Mouse (Mus musculus): ENCODE results near the gene Fbxl20.
"Not testable (repeated sequence)": the region's sequence is repeated elsewhere in the genome, so short reads cannot be mapped to it uniquely, and the experiment has no call there.

Fbxl20 gene

GRCm38 (mm10) chr11:98149786-98150624 is at the start of gene Fbxl20:
Fbxl20 (minus strand) TSS chr11:98150403.
- H3K27me3 ChIP-seq (ENCODE audit: insufficient read depth, low read length) = no peaks in the 10 kb centered on the region
- peak within 1 kb of the TSS; percentile 100 for H3K4me3 ChIP-seq (replicated peaks; ENCODE audit: low read length)
- H3K9me3 ChIP-seq (ENCODE audit: low read length) = no peaks in the 10 kb centered on the region
- H3K36me3 ChIP-seq (ENCODE audit: insufficient read depth, low read length) = peaks cover 32% of the 10 kb centered on the region
- peaks cover 38% of the 10 kb centered on the region for H3K4me1 ChIP-seq (replicated peaks; ENCODE audit: low read depth, low read length)
- TF ChIP-seq CTCF (conservative IDR thresholded peaks at IDR 0.05; ENCODE audit: low read length) = no peak
- no peak for TF ChIP-seq NANOG (IDR thresholded peaks at IDR 0.05; ENCODE audit: borderline replicate concordance, low read length)
- TF ChIP-seq POU5F1 (IDR thresholded peaks at IDR 0.05; ENCODE audit: borderline replicate concordance, low read length) = no peak

- peaks cover 48% of the 10 kb centered on the region for H3K4me1 ChIP-seq (replicated peaks; ENCODE audit: low read depth, low read length)
- peak within 1 kb of the TSS; percentile 97 for H3K4me3 ChIP-seq (replicated peaks; ENCODE audit: low read length)
- H3K9me3 ChIP-seq (ENCODE audit: low read length) = no peaks in the 10 kb centered on the region
- H3K36me3 ChIP-seq (ENCODE audit: insufficient read depth, low read length) = peaks cover 35% of the 10 kb centered on the region
- H3K27me3 ChIP-seq (ENCODE audit: insufficient read depth, low read length) = no peaks in the 10 kb centered on the region
- TF ChIP-seq NANOG (IDR thresholded peaks at IDR 0.05; ENCODE audit: borderline replicate concordance, low read length) (no peak), CTCF (conservative IDR thresholded peaks at IDR 0.05; ENCODE audit: low read length) (no peak), POU5F1 (IDR thresholded peaks at IDR 0.05; ENCODE audit: borderline replicate concordance, low read length) (no peak)
These were observed 43.0 kb upstream of the Fbxl20 start, which contains the start of gene Med1 for GRCm38 (mm10) chr11:98192901-98193805. Med1 (minus strand) TSS chr11:98193293.

- no peak for TF ChIP-seq NANOG (IDR thresholded peaks at IDR 0.05; ENCODE audit: borderline replicate concordance, low read length)
- no peak for TF ChIP-seq POU5F1 (IDR thresholded peaks at IDR 0.05; ENCODE audit: borderline replicate concordance, low read length)
- no peak for TF ChIP-seq CTCF (conservative IDR thresholded peaks at IDR 0.05; ENCODE audit: low read length)
- Histone ChIP-seq H3K27me3 (ENCODE audit: insufficient read depth, low read length) (no peaks in the 10 kb centered on the region), H3K9me3 (ENCODE audit: low read length) (no peaks in the 10 kb centered on the region), H3K36me3 (ENCODE audit: insufficient read depth, low read length) (peaks cover 56% of the 10 kb centered on the region), H3K4me3 (replicated peaks; ENCODE audit: low read length) (no peak overlapping the region), H3K4me1 (replicated peaks; ENCODE audit: low read depth, low read length) (peaks cover 59% of the 10 kb centered on the region)
These were observed 40.6 kb upstream of the Fbxl20 start for GRCm38 (mm10) chr11:98190820-98191219.

- Histone ChIP-seq H3K9me3 (ENCODE audit: low read length) (no peaks in the 10 kb centered on the region), H3K36me3 (ENCODE audit: insufficient read depth, low read length) (peaks cover 84% of the 10 kb centered on the region), H3K4me1 (replicated peaks; ENCODE audit: low read depth, low read length) (peaks cover 53% of the 10 kb centered on the region), H3K4me3 (replicated peaks; ENCODE audit: low read length) (no peak overlapping the region), H3K27me3 (ENCODE audit: insufficient read depth, low read length) (no peaks in the 10 kb centered on the region)
- TF ChIP-seq CTCF (conservative IDR thresholded peaks at IDR 0.05; ENCODE audit: low read length) (no peak), NANOG (IDR thresholded peaks at IDR 0.05; ENCODE audit: borderline replicate concordance, low read length) (no peak), POU5F1 (IDR thresholded peaks at IDR 0.05; ENCODE audit: borderline replicate concordance, low read length) (no peak)
These were observed 37.6 kb upstream of the Fbxl20 start for GRCm38 (mm10) chr11:98187640-98188395.

GRCm38 (mm10) chr11:98182149-98182548 is 31.9 kb upstream of the Fbxl20 start:
- H3K4me3 ChIP-seq (replicated peaks; ENCODE audit: low read length) = not testable (repeated sequence)

GRCm38 (mm10) chr11:98168400-98168799 is 18.2 kb upstream of the Fbxl20 start:
- Histone ChIP-seq H3K9me3 (ENCODE audit: low read length) (no peaks in the 10 kb centered on the region), H3K27me3 (ENCODE audit: insufficient read depth, low read length) (no peaks in the 10 kb centered on the region), H3K4me1 (replicated peaks; ENCODE audit: low read depth, low read length) (no peaks in the 10 kb centered on the region), H3K4me3 (replicated peaks; ENCODE audit: low read length) (no peak overlapping the region), H3K36me3 (ENCODE audit: insufficient read depth, low read length) (peaks cover 95% of the 10 kb centered on the region)
- TF ChIP-seq POU5F1 (IDR thresholded peaks at IDR 0.05; ENCODE audit: borderline replicate concordance, low read length) = no peak
- TF ChIP-seq CTCF (conservative IDR thresholded peaks at IDR 0.05; ENCODE audit: low read length) = no peak
- TF ChIP-seq NANOG (IDR thresholded peaks at IDR 0.05; ENCODE audit: borderline replicate concordance, low read length) = no peak

More at GRCm38 (mm10) chr11:98182149-98182548, 31.9 kb upstream of the Fbxl20 start:
- H3K9me3 ChIP-seq (ENCODE audit: low read length); H3K27me3 ChIP-seq (ENCODE audit: insufficient read depth, low read length): not testable (repeated sequence)
- Histone ChIP-seq H3K4me1 (replicated peaks; ENCODE audit: low read depth, low read length) (peaks cover 21% of the 10 kb centered on the region), H3K36me3 (ENCODE audit: insufficient read depth, low read length) (peaks cover 91% of the 10 kb centered on the region)

GRCm38 (mm10) chr11:98155094-98155493 is 4.9 kb upstream of the Fbxl20 start:
- H3K36me3 ChIP-seq (ENCODE audit: insufficient read depth, low read length) = peaks cover 77% of the 10 kb centered on the region
- TF ChIP-seq CTCF (conservative IDR thresholded peaks at IDR 0.05; ENCODE audit: low read length) (no peak), POU5F1 (IDR thresholded peaks at IDR 0.05; ENCODE audit: borderline replicate concordance, low read length) (no peak), NANOG (IDR thresholded peaks at IDR 0.05; ENCODE audit: borderline replicate concordance, low read length) (no peak)
- no peaks in the 10 kb centered on the region for H3K27me3 ChIP-seq (ENCODE audit: insufficient read depth, low read length)
- no peak overlapping the region for H3K4me3 ChIP-seq (replicated peaks; ENCODE audit: low read length)
- no peaks in the 10 kb centered on the region for H3K9me3 ChIP-seq (ENCODE audit: low read length)
- H3K4me1 ChIP-seq (replicated peaks; ENCODE audit: low read depth, low read length) = peaks cover 17% of the 10 kb centered on the region
